Mouse (Mus musculus) embryonic facial prominence, embryonic 11.5 days (tissue): ENCODE results near the gene Myo3b. TPM values are rescaled to one million over a fixed set of nuclear protein-coding genes. Genes with fewer than 3 reads are reported as not detected.

ENCODE experiments used
- ATAC-seq: fragments of 200-750 bp; cut with Nextera tagmentation; replicated peaks from 2 replicates; pipeline ENCODE4 v1.8.0; 2017; ENCODE audit warnings: low read depth; ENCODE audit not compliant: insufficient number of reproducible peaks, low FRiP score, low TSS enrichment
- DNase-seq: peaks from one replicate; pipeline ENCODE4 v3.0.0-alpha.2; 2015; ENCODE audit warnings: low spot score
- H3K27ac ChIP-seq: fragments of 300-500 bp; sonication (generic); replicated peaks from 2 replicates; pipeline ENCODE4 v1.5.1; 2014; ENCODE audit warnings: mild to moderate bottlenecking, low read depth, low read length, control low read depth
- H3K27me3 ChIP-seq: fragments of 300-500 bp; sonication (generic); 2 replicates; pipeline ENCODE4 v1.6.1; 2014; ENCODE audit warnings: mild to moderate bottlenecking, low read length, moderate library complexity, mixed read lengths; ENCODE audit not compliant: control insufficient read depth, insufficient read depth
- H3K36me3 ChIP-seq: fragments of 300-500 bp; sonication (generic); replicated peaks from 2 replicates; pipeline ENCODE4 v1.6.1; 2014; ENCODE audit warnings: low read depth, mild to moderate bottlenecking, low read length, moderate library complexity, mixed read lengths; ENCODE audit not compliant: control insufficient read depth, insufficient read depth
- H3K4me1 ChIP-seq: fragments of 300-500 bp; sonication (generic); 2 replicates; pipeline ENCODE4 v1.6.1; 2014; ENCODE audit warnings: low read length, mixed read lengths; ENCODE audit not compliant: control insufficient read depth, insufficient read depth
- H3K4me2 ChIP-seq: fragments of 300-500 bp; sonication (generic); 2 replicates; pipeline ENCODE4 v1.6.1; 2014; ENCODE audit warnings: low read depth, mild to moderate bottlenecking, control low read depth, low read length, moderate library complexity
- H3K4me3 ChIP-seq: fragments of 300-500 bp; sonication (generic); 2 replicates; pipeline ENCODE4 v1.5.1; 2014; ENCODE audit warnings: low read depth, low read length, control low read depth
- H3K9ac ChIP-seq: fragments of 300-500 bp; sonication (generic); replicated peaks from 2 replicates; pipeline ENCODE4 v1.6.1; 2014; ENCODE audit warnings: mild to moderate bottlenecking, control low read depth, low read length
- H3K9me3 ChIP-seq: fragments of 300-500 bp; sonication (generic); replicated peaks from 2 replicates; pipeline ENCODE4 v1.6.1; 2016; ENCODE audit warnings: mild to moderate bottlenecking, low read length, inconsistent platforms, mixed read lengths; ENCODE audit not compliant: control insufficient read depth
- WGBS: fragments of 180-500 bp; shearing (Covaris S2); extraction: QIAGEN DNeasy Blood & Tissue Kit; methylation state at CpG from one replicate; pipeline ENCODE4 v1.1.7; 2014; 5-methylcytosine and 5-hydroxymethylcytosine counted together
- polyA plus RNA-seq: library from polyadenylated mRNA; unstranded; fragments of >200 nt; fragmentation: Nextera tagmentation; extraction: Ambion mirVana; gene quantifications from 2 replicates; pipeline ENCODE4 v1.2.1, GENCODE M21; 2014

Myo3b gene
- polyA plus RNA-seq, 1 experiment from 2014 or later: 0.07 TPM

DNA sequence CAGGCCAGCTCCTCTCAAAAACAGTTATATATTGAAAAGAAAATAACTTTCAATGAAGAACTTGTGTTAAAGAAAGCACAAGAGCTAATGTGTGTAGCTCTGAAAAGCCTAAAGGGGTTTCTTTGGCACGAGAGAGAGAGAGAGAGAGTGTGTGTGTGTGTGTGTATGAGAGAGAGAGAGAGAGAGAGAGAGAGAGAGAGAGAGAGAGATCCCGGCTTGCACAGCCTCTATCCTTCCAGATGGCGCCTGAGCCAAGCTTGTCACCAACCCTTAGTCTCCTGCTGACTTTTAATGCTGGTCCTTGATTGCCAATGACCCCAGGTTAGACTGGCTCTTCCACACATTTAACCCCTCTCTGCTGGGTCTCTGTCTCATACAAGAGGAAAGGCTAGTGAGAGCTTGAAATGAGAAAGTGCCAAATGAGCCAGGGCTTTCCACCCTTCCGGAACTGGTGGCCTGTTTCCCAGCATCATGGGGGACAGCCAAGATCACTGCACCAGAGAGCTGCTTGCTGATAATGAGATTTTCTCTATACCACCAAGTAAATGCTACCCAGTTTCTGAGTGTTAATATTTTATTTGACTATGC is 371.5 kb downstream of the Myo3b start:
- Histone ChIP-seq H3K4me1 (no peaks in the 10 kb centered on the region), H3K27me3 (no peaks in the 10 kb centered on the region), H3K4me2 (no peak overlapping the region), H3K27ac (no peak overlapping the region), H3K9me3 (no peaks in the 10 kb centered on the region), H3K9ac (no peak overlapping the region), H3K4me3 (no peak overlapping the region), H3K36me3 (no peaks in the 10 kb centered on the region)
- DNase-seq (no peak), ATAC-seq (no peak)
- WGBS: 70% methylated on average over 4 of the region's 4 CpGs

- ATAC-seq: no peak
- DNase-seq: no peak
- Histone ChIP-seq H3K9ac (no peak overlapping the region), H3K36me3 (no peaks in the 10 kb centered on the region), H3K4me2 (no peak overlapping the region), H3K27me3 (no peaks in the 10 kb centered on the region), H3K9me3 (no peaks in the 10 kb centered on the region), H3K4me1 (no peaks in the 10 kb centered on the region), H3K4me3 (no peak overlapping the region), H3K27ac (no peak overlapping the region)
- whole genome bisulfite sequencing: 59% methylated on average over 13 of the region's 13 CpGs
These were observed 373.4 kb downstream of the Myo3b start for GRCm38 (mm10) chr2:70412315-70412714.

DNA sequence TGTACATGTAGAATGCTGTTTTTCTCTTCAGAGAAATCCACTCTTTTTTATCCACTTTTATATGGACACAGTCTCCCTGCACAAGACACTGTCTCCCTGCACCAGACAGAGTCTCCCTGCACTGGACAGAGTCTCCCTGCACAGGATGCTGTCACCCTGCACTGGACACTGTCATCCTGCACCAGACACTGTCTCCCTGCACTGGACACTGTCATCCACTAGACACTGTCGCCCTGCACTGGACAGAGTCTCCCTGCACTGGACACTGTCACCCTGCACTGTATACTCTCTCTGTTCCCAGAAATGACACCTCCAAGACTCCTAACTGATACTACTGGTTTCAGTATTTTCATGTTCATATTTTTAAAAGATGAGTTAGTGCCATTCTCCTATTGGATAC is 375.5 kb downstream of the Myo3b start:
- no peaks in the 10 kb centered on the region for H3K9me3 ChIP-seq
- 85% methylated on average over 1 of the region's 1 CpGs for WGBS
- no peak overlapping the region for H3K9ac ChIP-seq
- H3K27ac ChIP-seq: no peak overlapping the region
- no peaks in the 10 kb centered on the region for H3K4me1 ChIP-seq
- no peaks in the 10 kb centered on the region for H3K27me3 ChIP-seq
- no peaks in the 10 kb centered on the region for H3K36me3 ChIP-seq
- no peak overlapping the region for H3K4me3 ChIP-seq
- no peak for ATAC-seq
- no peak overlapping the region for H3K4me2 ChIP-seq
- DNase-seq: no peak

- no peaks in the 10 kb centered on the region for H3K9me3 ChIP-seq
- H3K36me3 ChIP-seq: no peaks in the 10 kb centered on the region
- WGBS: 81% methylated on average over 1 of the region's 1 CpGs
- ATAC-seq (no peak), DNase-seq (no peak)
- no peaks in the 10 kb centered on the region for H3K4me1 ChIP-seq
- no peak overlapping the region for H3K4me3 ChIP-seq
- H3K27me3 ChIP-seq: no peaks in the 10 kb centered on the region
- no peak overlapping the region for H3K27ac ChIP-seq
- no peak overlapping the region for H3K9ac ChIP-seq
- no peak overlapping the region for H3K4me2 ChIP-seq
These were observed 376.6 kb downstream of the Myo3b start for GRCm38 (mm10) chr2:70415521-70415920.

- Histone ChIP-seq H3K4me3 (no peak overlapping the region), H3K27me3 (no peaks in the 10 kb centered on the region), H3K36me3 (no peaks in the 10 kb centered on the region), H3K27ac (no peak overlapping the region), H3K9me3 (no peaks in the 10 kb centered on the region), H3K4me2 (no peak overlapping the region), H3K4me1 (no peaks in the 10 kb centered on the region), H3K9ac (no peak overlapping the region)
- 76% methylated on average over 6 of the region's 6 CpGs for WGBS
- ATAC-seq (no peak), DNase-seq (no peak)
These were observed 380.4 kb downstream of the Myo3b start for GRCm38 (mm10) chr2:70419336-70419735.

- ATAC-seq: no peak
These were observed 382.4 kb downstream of the Myo3b start for GRCm38 (mm10) chr2:70421144-70421874.

GRCm38 (mm10) chr2:70425611-70426010 is 386.7 kb downstream of the Myo3b start:
- Histone ChIP-seq H3K4me3 (no peak overlapping the region), H3K27ac (no peak overlapping the region), H3K27me3 (no peaks in the 10 kb centered on the region), H3K36me3 (no peaks in the 10 kb centered on the region), H3K4me2 (no peak overlapping the region), H3K9ac (no peak overlapping the region), H3K4me1 (no peaks in the 10 kb centered on the region), H3K9me3 (no peaks in the 10 kb centered on the region)
- DNase-seq (no peak), ATAC-seq (no peak)
- WGBS: 64% methylated on average over 11 of the region's 11 CpGs

More at GRCm38 (mm10) chr2:70421144-70421874, 382.4 kb downstream of the Myo3b start:
- Histone ChIP-seq H3K9me3 (no peaks in the 10 kb centered on the region), H3K9ac (no peak overlapping the region), H3K4me3 (no peak overlapping the region), H3K4me2 (no peak overlapping the region), H3K36me3 (no peaks in the 10 kb centered on the region), H3K27ac (no peak overlapping the region), H3K27me3 (no peaks in the 10 kb centered on the region), H3K4me1 (no peaks in the 10 kb centered on the region)
- WGBS: 83% methylated on average over 13 of the region's 13 CpGs
- DNase-seq: no peak

DNA sequence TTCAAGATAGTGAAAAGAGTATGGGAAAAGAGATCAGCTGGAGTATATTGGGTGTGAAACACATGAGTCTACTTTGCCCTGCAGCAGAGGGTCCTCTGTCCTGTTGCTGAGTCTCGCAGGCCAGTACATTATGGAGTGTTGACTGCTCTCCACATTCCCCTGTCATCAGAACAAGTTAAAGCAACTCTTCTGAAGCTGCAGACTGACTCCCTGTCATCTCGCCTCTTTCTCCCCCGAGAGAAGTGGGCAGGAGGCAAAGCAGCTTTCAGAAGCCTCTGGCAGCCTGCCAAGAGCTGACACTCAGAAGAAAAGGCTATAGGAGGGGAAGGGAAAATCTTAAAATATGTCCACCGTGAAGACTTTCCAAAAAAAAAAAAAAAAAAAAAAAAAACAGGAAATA is 404.1 kb downstream of the Myo3b start:
- ATAC-seq: no peak
- DNase-seq: peak; percentile 75
- no peaks in the 10 kb centered on the region for H3K27me3 ChIP-seq
- H3K9ac ChIP-seq: no peak overlapping the region
- H3K4me2 ChIP-seq: no peak overlapping the region
- H3K36me3 ChIP-seq: no peaks in the 10 kb centered on the region
- H3K9me3 ChIP-seq: no peaks in the 10 kb centered on the region
- no peak overlapping the region for H3K27ac ChIP-seq
- no peaks in the 10 kb centered on the region for H3K4me1 ChIP-seq
- WGBS: 4% methylated on average over 4 of the region's 4 CpGs
- no peak overlapping the region for H3K4me3 ChIP-seq
